Mouse (Mus musculus) hindbrain, embryonic 16.5 days (tissue): ENCODE data around the gene Pklr. TPM values are rescaled to one million over a fixed set of nuclear protein-coding genes. Genes with fewer than 3 reads are reported as not detected.
"Not testable (repeated sequence)": the region's sequence is repeated elsewhere in the genome, so short reads cannot be mapped to it uniquely, and the experiment has no call there.

Experiments used
- ATAC-seq: fragments of 200-750 bp; cut with Nextera tagmentation; 2 replicates; pipeline ENCODE4 v1.8.0; 2017; ENCODE audit warnings: moderate TSS enrichment, moderate library complexity
- H3K27ac ChIP-seq: fragments of 300-500 bp; sonication (generic); 2 replicates; pipeline ENCODE4 v1.5.1; 2014; ENCODE audit warnings: low read depth, mild to moderate bottlenecking, control low read depth, low read length, moderate library complexity
- H3K27me3 ChIP-seq: fragments of 300-500 bp; sonication (generic); replicated peaks from 2 replicates; pipeline ENCODE4 v1.6.1; 2014; ENCODE audit warnings: low read length; ENCODE audit not compliant: control insufficient read depth, insufficient read depth
- H3K36me3 ChIP-seq: fragments of 300-500 bp; sonication (generic); 2 replicates; pipeline ENCODE4 v1.6.1; 2014; ENCODE audit warnings: mild to moderate bottlenecking, low read length, moderate library complexity, mixed read lengths; ENCODE audit not compliant: control insufficient read depth, insufficient read depth
- H3K4me1 ChIP-seq: fragments of 300-500 bp; sonication (generic); 2 replicates; pipeline ENCODE4 v1.6.1; 2014; ENCODE audit warnings: low read depth, low read length; ENCODE audit not compliant: control insufficient read depth, insufficient read depth
- H3K4me2 ChIP-seq: fragments of 300-500 bp; sonication (generic); 2 replicates; pipeline ENCODE4 v1.6.1; 2014; ENCODE audit warnings: mild to moderate bottlenecking, low read length, control low read depth, moderate library complexity
- H3K4me3 ChIP-seq: fragments of 300-500 bp; sonication (generic); 2 replicates; pipeline ENCODE4 v1.5.1; 2014; ENCODE audit warnings: mild to moderate bottlenecking, low read length, control low read depth, moderate library complexity
- H3K9ac ChIP-seq: fragments of 300-500 bp; sonication (generic); 2 replicates; pipeline ENCODE4 v1.6.1; 2014; ENCODE audit warnings: low read depth, mild to moderate bottlenecking, control low read depth, low read length, moderate library complexity
- H3K9me3 ChIP-seq: fragments of 300-500 bp; sonication (generic); 2 replicates; pipeline ENCODE4 v1.6.1; 2014; ENCODE audit warnings: mild to moderate bottlenecking, low read length, moderate library complexity; ENCODE audit not compliant: control insufficient read depth
- WGBS: fragments of 180-500 bp; shearing (Covaris S2); extraction: QIAGEN DNeasy Blood & Tissue Kit; methylation state at CpG from one replicate; pipeline ENCODE4 v1.1.7; 2014; 5-methylcytosine and 5-hydroxymethylcytosine counted together
- polyA plus RNA-seq: library from polyadenylated mRNA; unstranded; fragments of >200 nt; fragmentation: Nextera tagmentation; extraction: Ambion mirVana; gene quantifications from 2 replicates; pipeline ENCODE4 v1.2.1, GENCODE M21; 2015

The Pklr gene
- polyA plus RNA-seq, 1 experiment from 2014 or later, result 0.10 TPM

GRCm38 (mm10) chr3:89158651-89159050 is 22.7 kb downstream of the Pklr start:
- WGBS, result 15% methylated on average over 7 of the region's 7 CpGs
- peak overlapping the region; percentile 88 for H3K4me3 ChIP-seq

GRCm38 (mm10) chr3:89159211-89159610 is 23.3 kb downstream of the Pklr start:
- Histone ChIP-seq H3K27me3 (no peaks in the 10 kb centered on the region), H3K27ac (peak overlapping the region; percentile 76), H3K9ac (peak overlapping the region; percentile 86), H3K4me1 (peaks cover 21% of the 10 kb centered on the region), H3K4me2 (peak overlapping the region; percentile 80), H3K36me3 (0 out of 2 replicates have a peak, but pooled peaks cover 3% of the 10 kb centered on the region), H3K9me3 (no peaks in the 10 kb centered on the region), H3K4me3 (peak overlapping the region; percentile 88)
- 1% methylated on average over 13 of the region's 13 CpGs for WGBS
- peak; percentile 24; the same call in 1 of the 2 replicates for ATAC-seq

More at GRCm38 (mm10) chr3:89158651-89159050, 22.7 kb downstream of the Pklr start:
- H3K9me3 ChIP-seq, result no peaks in the 10 kb centered on the region
- peak overlapping the region; percentile 80 for H3K4me2 ChIP-seq
- ATAC-seq, result no peak
- H3K9ac ChIP-seq, result peak overlapping the region; percentile 86
- H3K36me3 ChIP-seq, result 0 out of 2 replicates have a peak, but pooled peaks cover 3% of the 10 kb centered on the region
- peaks cover 16% of the 10 kb centered on the region for H3K4me1 ChIP-seq
- H3K27ac ChIP-seq, result peak overlapping the region; percentile 61
- H3K27me3 ChIP-seq, result no peaks in the 10 kb centered on the region

- Histone ChIP-seq H3K27me3 (no peaks in the 10 kb centered on the region), H3K9ac (peak within 1 kb of the TSS; percentile 86), H3K27ac (peak within 1 kb of the TSS; percentile 76), H3K4me3 (peak within 1 kb of the TSS; percentile 88), H3K9me3 (no peaks in the 10 kb centered on the region), H3K4me1 (peaks cover 22% of the 10 kb centered on the region), H3K36me3 (0 out of 2 replicates have a peak, but pooled peaks cover 3% of the 10 kb centered on the region), H3K4me2 (peak within 1 kb of the TSS; percentile 80)
- ATAC-seq, result peak; percentile 83
- WGBS, result under 1% methylated on average over 57 of the region's 66 CpGs
These were observed 23.8 kb downstream of the Pklr start, which contains the start of gene Hcn3 for GRCm38 (mm10) chr3:89159616-89160344. Gene Hcn3, minus strand, starts transcription at chr3:89160196.

GRCm38 (mm10) chr3:89161207-89161606 is 25.3 kb downstream of the Pklr start:
- not testable (repeated sequence) for H3K27ac ChIP-seq, ATAC-seq
- peaks cover 32% of the 10 kb centered on the region for H3K4me1 ChIP-seq

DNA sequence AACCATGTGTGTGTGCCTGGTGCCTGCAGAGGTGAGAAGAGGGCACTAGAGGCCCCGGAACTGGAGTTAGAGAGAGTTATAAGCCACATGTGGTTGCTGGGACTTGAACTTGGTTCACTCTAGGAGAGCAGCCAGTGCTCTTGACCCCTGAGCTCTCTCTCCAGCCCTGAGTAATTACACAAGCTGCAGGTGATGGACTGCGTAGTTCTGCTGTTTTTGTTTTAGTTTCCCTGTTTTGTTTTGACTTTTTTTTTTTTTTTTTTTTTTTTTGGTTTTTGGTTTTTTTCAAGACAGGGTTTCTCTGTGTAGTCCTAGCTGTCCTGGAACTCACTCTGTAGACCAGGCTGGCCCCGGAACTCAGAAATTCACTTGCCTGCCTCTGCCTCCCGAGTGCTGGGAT is 25.8 kb downstream of the Pklr start:
- no peak overlapping the region for H3K4me3 ChIP-seq

More at GRCm38 (mm10) chr3:89161207-89161606, 25.3 kb downstream of the Pklr start:
- not testable (repeated sequence) for H3K4me3 ChIP-seq, H3K4me2 ChIP-seq, H3K9ac ChIP-seq, H3K9me3 ChIP-seq, H3K27me3 ChIP-seq, H3K36me3 ChIP-seq

DNA sequence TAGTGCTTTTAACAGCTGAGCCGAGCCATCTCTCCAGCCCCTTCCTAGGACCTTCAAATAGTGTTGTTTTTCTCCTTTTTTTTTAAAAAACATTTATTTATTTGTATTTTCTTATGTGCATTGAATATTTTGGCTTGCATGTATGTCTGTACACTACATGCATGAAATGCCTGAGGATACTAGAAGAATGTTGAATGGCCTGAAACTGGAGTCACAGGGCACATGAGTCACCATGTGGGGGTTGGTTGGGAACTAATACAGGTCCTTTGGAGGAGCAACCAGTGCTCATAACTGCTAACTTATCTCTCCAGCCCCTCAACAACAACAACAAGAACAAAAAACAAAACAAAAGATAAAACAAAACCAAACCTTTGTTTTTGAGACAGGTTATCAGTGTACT is 27.2 kb downstream of the Pklr start:
- no peaks in the 10 kb centered on the region for H3K36me3 ChIP-seq
- no peak overlapping the region for H3K4me2 ChIP-seq
- peaks cover 30% of the 10 kb centered on the region for H3K4me1 ChIP-seq
- H3K4me3 ChIP-seq, result no peak overlapping the region
- H3K9me3 ChIP-seq, result no peaks in the 10 kb centered on the region
- H3K9ac ChIP-seq, result no peak overlapping the region
- WGBS, result 78% methylated on average over 1 of the region's 1 CpGs
- ATAC-seq, result no peak
- H3K27me3 ChIP-seq, result no peaks in the 10 kb centered on the region
- no peak overlapping the region for H3K27ac ChIP-seq

More for the DNA sequence above, 25.8 kb downstream of the Pklr start:
- Histone ChIP-seq H3K4me1 (peaks cover 36% of the 10 kb centered on the region), H3K27me3 (no peaks in the 10 kb centered on the region), H3K9ac (no peak overlapping the region), H3K36me3 (no peaks in the 10 kb centered on the region), H3K9me3 (no peaks in the 10 kb centered on the region), H3K4me2 (no peak overlapping the region), H3K27ac (no peak overlapping the region)
- ATAC-seq, result no peak
- WGBS, result 89% methylated on average over 4 of the region's 4 CpGs

DNA sequence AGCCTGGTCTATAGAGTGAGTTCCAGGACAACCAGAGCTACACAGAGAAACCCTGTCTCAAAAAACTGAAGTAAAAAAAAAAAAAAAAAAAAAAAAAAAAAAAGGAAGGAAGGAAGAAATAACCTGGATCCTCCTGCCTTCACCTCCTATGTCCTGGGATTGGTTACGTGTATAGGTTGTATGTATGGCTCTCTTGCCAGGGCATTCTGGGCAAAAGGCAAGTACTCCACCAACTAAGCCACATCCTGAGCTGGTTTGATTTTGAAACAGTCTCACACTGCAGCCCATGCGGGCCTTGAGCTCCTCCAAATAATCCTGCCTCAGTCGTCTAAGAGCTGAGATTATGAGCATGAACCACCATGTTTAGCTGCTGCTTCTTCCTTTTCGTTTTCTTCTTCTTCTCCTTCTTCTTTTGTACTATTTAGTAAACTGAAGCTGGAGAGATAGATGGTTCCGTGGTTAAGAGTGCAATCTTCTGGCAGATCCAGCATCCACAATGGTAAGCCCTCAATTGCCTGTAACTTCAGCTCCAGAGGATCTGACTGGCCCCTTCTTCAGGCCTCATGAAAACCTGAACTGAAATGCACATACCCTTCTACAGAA is 27.8 kb downstream of the Pklr start:
- Histone ChIP-seq H3K27ac (no peak overlapping the region; the same call in 1 of the 2 replicates), H3K4me2 (peak overlapping the region; percentile 86), H3K4me1 (peaks cover 25% of the 10 kb centered on the region), H3K9ac (peak overlapping the region; percentile 96), H3K36me3 (peaks cover 5% of the 10 kb centered on the region; the same call in 1 of the 2 replicates), H3K4me3 (peak overlapping the region; percentile 95; the same call in 1 of the 2 replicates), H3K9me3 (no peaks in the 10 kb centered on the region), H3K27me3 (no peaks in the 10 kb centered on the region)
- ATAC-seq, result no peak
- 76% methylated on average over 5 of the region's 5 CpGs for WGBS

GRCm38 (mm10) chr3:89164506-89165267 is 28.7 kb downstream of the Pklr start, which contains the start of gene Clk2:
Gene Clk2, plus strand, starts transcription at chr3:89164795.
- Histone ChIP-seq H3K9ac (peak within 1 kb of the TSS; percentile 96), H3K4me2 (peak within 1 kb of the TSS; percentile 86), H3K9me3 (no peaks in the 10 kb centered on the region), H3K27ac (peak within 1 kb of the TSS; percentile 97), H3K4me1 (peaks cover 20% of the 10 kb centered on the region), H3K4me3 (peak within 1 kb of the TSS; percentile 95), H3K27me3 (no peaks in the 10 kb centered on the region), H3K36me3 (peaks cover 13% of the 10 kb centered on the region)
- WGBS, result under 1% methylated on average over 52 of the region's 79 CpGs
- ATAC-seq, result peak; percentile 97
